Mouse (Mus musculus): Measurements from ENCODE around the gene Serpinb9. TPM values are rescaled to one million over a fixed set of nuclear protein-coding genes. Genes with fewer than 3 reads are reported as not detected.
"Not testable (repeated sequence)": the region's sequence is repeated elsewhere in the genome, so short reads cannot be mapped to it uniquely, and the experiment has no call there.

The Serpinb9 gene
- 1.2 and 1.6 TPM in 2 replicates for polyA plus RNA-seq (2014; fragmentation: Nextera tagmentation; extraction: Ambion mirVana)

DNA sequence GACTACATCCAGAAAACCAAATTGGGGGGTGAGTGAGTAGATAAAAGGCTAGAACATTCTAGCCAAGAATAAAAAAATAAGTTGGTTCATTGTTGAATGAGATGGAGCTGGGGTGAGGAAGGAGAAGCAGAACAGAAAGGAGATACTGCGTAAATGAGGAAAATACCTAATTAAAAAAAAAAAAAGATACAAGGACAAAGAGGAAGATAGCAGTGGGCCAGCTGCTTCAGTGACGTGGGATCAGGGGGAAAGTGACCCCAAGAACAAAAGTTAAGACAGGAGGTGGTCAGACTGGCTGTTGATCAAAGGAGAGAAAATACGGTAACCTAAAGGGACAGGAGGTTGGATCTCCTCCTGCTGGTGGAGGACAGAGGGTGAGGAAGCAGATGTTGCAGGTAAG is at the start of gene Serpinb9:
Gene Serpinb9 (plus strand): TSS at position 301 of the 400 bp plus-strand sequence.
- 82% methylated on average over 3 of the region's 3 CpGs for WGBS
- peak within 1 kb of the TSS; percentile 16; the same call in 1 of the 2 replicates for H3K4me3 ChIP-seq (ENCODE audit: low read depth, low read length)
- peak within 1 kb of the TSS; percentile 43; the same call in 1 of the 2 replicates for H3K4me2 ChIP-seq (ENCODE audit: low read depth, low read length)

GRCm38 (mm10) chr13:32956537-32956936 is 46.5 kb upstream of the Serpinb9 start:
- ATAC-seq (ENCODE audit: low read depth) = no peak
- H3K9me3 ChIP-seq (ENCODE audit: control insufficient read depth, low read length) = no peaks in the 10 kb centered on the region
- no peak overlapping the region for H3K4me3 ChIP-seq (ENCODE audit: low read depth, low read length)
- H3K27ac ChIP-seq (ENCODE audit: low read depth, low read length) = no peak overlapping the region
- no peaks in the 10 kb centered on the region for H3K27me3 ChIP-seq (ENCODE audit: control insufficient read depth, insufficient read depth, low read length)
- no peak overlapping the region for H3K4me2 ChIP-seq (ENCODE audit: low read depth, low read length)
- no peaks in the 10 kb centered on the region for H3K36me3 ChIP-seq (ENCODE audit: control insufficient read depth, insufficient read depth, low read length)
- no peak overlapping the region for H3K9ac ChIP-seq (replicated peaks; ENCODE audit: low read depth, low read length)
- 66% methylated on average over 4 of the region's 4 CpGs for WGBS
- H3K4me1 ChIP-seq (ENCODE audit: control insufficient read depth, insufficient read depth, low read length) = no peaks in the 10 kb centered on the region

More for the DNA sequence above, at the start of gene Serpinb9:
- Histone ChIP-seq H3K27ac (ENCODE audit: low read depth, low read length) (no peak within 1 kb of the TSS), H3K4me1 (ENCODE audit: control insufficient read depth, insufficient read depth, low read length) (0 out of 2 replicates have a peak, but pooled peaks cover 3% of the 10 kb centered on the region), H3K9me3 (ENCODE audit: control insufficient read depth, low read length) (no peaks in the 10 kb centered on the region), H3K36me3 (ENCODE audit: control insufficient read depth, insufficient read depth, low read length) (no peaks in the 10 kb centered on the region), H3K27me3 (ENCODE audit: control insufficient read depth, insufficient read depth, low read length) (no peaks in the 10 kb centered on the region), H3K9ac (replicated peaks; ENCODE audit: low read depth, low read length) (no peak within 1 kb of the TSS)
- no peak for ATAC-seq (ENCODE audit: low read depth)

GRCm38 (mm10) chr13:32957917-32958316 is 45.1 kb upstream of the Serpinb9 start:
- no peak for ATAC-seq (ENCODE audit: low read depth)
- WGBS = 87% methylated on average over 4 of the region's 4 CpGs
- no peak overlapping the region for H3K27ac ChIP-seq (ENCODE audit: low read depth, low read length)

GRCm38 (mm10) chr13:32958521-32958920 is 44.5 kb upstream of the Serpinb9 start:
- H3K9ac ChIP-seq (replicated peaks; ENCODE audit: low read depth, low read length); H3K36me3 ChIP-seq (ENCODE audit: control insufficient read depth, insufficient read depth, low read length); H3K27me3 ChIP-seq (ENCODE audit: control insufficient read depth, insufficient read depth, low read length); H3K4me3 ChIP-seq (ENCODE audit: low read depth, low read length); H3K4me1 ChIP-seq (ENCODE audit: control insufficient read depth, insufficient read depth, low read length); H3K4me2 ChIP-seq (ENCODE audit: low read depth, low read length); ATAC-seq (ENCODE audit: low read depth); H3K27ac ChIP-seq (ENCODE audit: low read depth, low read length); H3K9me3 ChIP-seq (ENCODE audit: control insufficient read depth, low read length): not testable (repeated sequence)
- WGBS = 92% methylated on average over 7 of the region's 7 CpGs

More at GRCm38 (mm10) chr13:32957917-32958316, 45.1 kb upstream of the Serpinb9 start:
- H3K9me3 ChIP-seq (ENCODE audit: control insufficient read depth, low read length) = no peaks in the 10 kb centered on the region
- no peak overlapping the region for H3K4me2 ChIP-seq (ENCODE audit: low read depth, low read length)
- H3K4me3 ChIP-seq (ENCODE audit: low read depth, low read length) = no peak overlapping the region
- H3K4me1 ChIP-seq (ENCODE audit: control insufficient read depth, insufficient read depth, low read length) = no peaks in the 10 kb centered on the region
- H3K27me3 ChIP-seq (ENCODE audit: control insufficient read depth, insufficient read depth, low read length) = no peaks in the 10 kb centered on the region
- H3K36me3 ChIP-seq (ENCODE audit: control insufficient read depth, insufficient read depth, low read length) = no peaks in the 10 kb centered on the region
- no peak overlapping the region for H3K9ac ChIP-seq (replicated peaks; ENCODE audit: low read depth, low read length)

- Histone ChIP-seq H3K9ac (replicated peaks; ENCODE audit: low read depth, low read length) (no peak overlapping the region), H3K36me3 (ENCODE audit: control insufficient read depth, insufficient read depth, low read length) (no peaks in the 10 kb centered on the region), H3K27me3 (ENCODE audit: control insufficient read depth, insufficient read depth, low read length) (no peaks in the 10 kb centered on the region), H3K27ac (ENCODE audit: low read depth, low read length) (no peak overlapping the region), H3K4me1 (ENCODE audit: control insufficient read depth, insufficient read depth, low read length) (no peaks in the 10 kb centered on the region), H3K4me2 (ENCODE audit: low read depth, low read length) (no peak overlapping the region), H3K9me3 (ENCODE audit: control insufficient read depth, low read length) (no peaks in the 10 kb centered on the region), H3K4me3 (ENCODE audit: low read depth, low read length) (no peak overlapping the region)
- WGBS = 87% methylated on average over 9 of the region's 9 CpGs
- no peak for ATAC-seq (ENCODE audit: low read depth)
These were observed 38.9 kb upstream of the Serpinb9 start for GRCm38 (mm10) chr13:32963990-32964753.

DNA sequence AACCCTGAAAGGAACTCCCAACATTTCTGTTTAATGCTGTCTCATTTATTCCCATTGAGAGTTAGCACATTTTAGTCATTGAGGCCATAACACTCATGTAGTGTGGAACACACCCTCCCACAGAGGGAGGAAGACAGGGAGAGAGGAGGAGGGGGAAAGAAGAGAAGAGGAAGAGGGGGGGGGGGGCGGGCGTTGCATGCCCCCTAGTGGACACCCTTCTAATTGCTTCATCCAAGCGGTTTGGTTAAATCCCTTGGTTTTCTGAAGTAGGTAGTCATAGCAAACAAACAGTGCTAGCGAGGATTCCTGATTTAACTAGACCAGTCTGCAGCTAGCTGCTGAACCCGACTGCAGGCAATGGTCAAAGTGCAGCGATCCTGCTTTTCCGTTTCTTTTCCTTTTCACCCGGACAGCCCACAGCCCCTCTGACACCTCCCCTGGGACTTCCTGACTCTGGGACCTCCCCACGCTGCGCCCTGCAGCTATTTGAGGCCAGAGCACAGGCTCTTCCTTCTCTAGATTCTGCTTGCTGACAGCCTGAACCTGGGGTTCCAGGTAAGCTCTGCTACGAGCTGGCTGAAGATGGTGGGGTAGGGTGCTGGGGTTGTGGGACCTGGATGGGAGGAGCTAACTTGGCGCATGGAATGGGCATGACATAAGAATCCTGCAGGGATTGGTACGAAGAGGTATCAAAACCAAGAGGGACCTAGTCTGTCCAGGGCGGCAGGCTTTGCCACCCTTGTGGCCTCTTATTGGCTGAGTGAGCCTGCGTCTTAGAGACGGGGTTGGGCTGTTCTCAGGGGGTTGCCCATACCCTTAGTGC is 37.9 kb upstream of the Serpinb9 start, which contains the start of gene Serpinb6b:
Gene Serpinb6b (plus strand): TSS at position 221 of the 823 bp plus-strand sequence.
- ATAC-seq (ENCODE audit: low read depth) = no peak
- Histone ChIP-seq H3K4me1 (ENCODE audit: control insufficient read depth, insufficient read depth, low read length) (no peaks in the 10 kb centered on the region), H3K9ac (replicated peaks; ENCODE audit: low read depth, low read length) (no peak within 1 kb of the TSS), H3K27ac (ENCODE audit: low read depth, low read length) (no peak within 1 kb of the TSS), H3K27me3 (ENCODE audit: control insufficient read depth, insufficient read depth, low read length) (no peaks in the 10 kb centered on the region), H3K36me3 (ENCODE audit: control insufficient read depth, insufficient read depth, low read length) (no peaks in the 10 kb centered on the region), H3K9me3 (ENCODE audit: control insufficient read depth, low read length) (no peaks in the 10 kb centered on the region), H3K4me3 (ENCODE audit: low read depth, low read length) (no peak within 1 kb of the TSS; the same call in 1 of the 2 replicates), H3K4me2 (ENCODE audit: low read depth, low read length) (peak within 1 kb of the TSS; percentile 24; the same call in 1 of the 2 replicates)
- WGBS = 46% methylated on average over 16 of the region's 16 CpGs

- Histone ChIP-seq H3K9me3 (ENCODE audit: control insufficient read depth, low read length) (no peaks in the 10 kb centered on the region), H3K36me3 (ENCODE audit: control insufficient read depth, insufficient read depth, low read length) (no peaks in the 10 kb centered on the region), H3K4me2 (ENCODE audit: low read depth, low read length) (no peak overlapping the region), H3K4me3 (ENCODE audit: low read depth, low read length) (no peak overlapping the region), H3K27ac (ENCODE audit: low read depth, low read length) (no peak overlapping the region), H3K27me3 (ENCODE audit: control insufficient read depth, insufficient read depth, low read length) (no peaks in the 10 kb centered on the region), H3K9ac (replicated peaks; ENCODE audit: low read depth, low read length) (no peak overlapping the region), H3K4me1 (ENCODE audit: control insufficient read depth, insufficient read depth, low read length) (no peaks in the 10 kb centered on the region)
- WGBS = 79% methylated on average over 5 of the region's 5 CpGs
- ATAC-seq (ENCODE audit: low read depth) = no peak
These were observed 36.9 kb upstream of the Serpinb9 start for GRCm38 (mm10) chr13:32966116-32966515.

DNA sequence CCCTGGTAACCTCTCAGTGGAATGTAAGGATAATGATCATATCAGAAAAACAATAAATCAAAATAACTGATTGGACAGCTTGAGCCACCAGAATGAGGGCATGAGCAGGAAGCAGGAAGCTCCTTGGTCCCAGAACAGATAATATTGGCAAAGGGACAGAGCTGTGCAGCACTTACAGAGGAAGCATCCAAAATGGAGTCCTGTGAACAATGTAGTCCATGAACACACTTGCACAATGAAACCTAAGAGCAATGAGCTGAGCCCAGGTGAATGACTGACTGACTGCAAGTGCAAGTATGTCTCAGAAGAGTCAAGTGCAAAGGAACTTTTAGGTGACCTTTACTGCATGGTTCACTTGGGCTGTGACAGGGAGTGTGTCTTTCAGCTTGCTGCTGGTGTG is 35.8 kb upstream of the Serpinb9 start:
- Histone ChIP-seq H3K4me3 (ENCODE audit: low read depth, low read length) (no peak overlapping the region), H3K9me3 (ENCODE audit: control insufficient read depth, low read length) (no peaks in the 10 kb centered on the region), H3K4me2 (ENCODE audit: low read depth, low read length) (no peak overlapping the region), H3K9ac (replicated peaks; ENCODE audit: low read depth, low read length) (no peak overlapping the region), H3K27me3 (ENCODE audit: control insufficient read depth, insufficient read depth, low read length) (no peaks in the 10 kb centered on the region), H3K4me1 (ENCODE audit: control insufficient read depth, insufficient read depth, low read length) (no peaks in the 10 kb centered on the region), H3K36me3 (ENCODE audit: control insufficient read depth, insufficient read depth, low read length) (no peaks in the 10 kb centered on the region), H3K27ac (ENCODE audit: low read depth, low read length) (no peak overlapping the region)
- no peak for ATAC-seq (ENCODE audit: low read depth)
